10 mouse cellular contexts compared by ENCODE assay signal in genomic region chr5:38157481-38158020, GRCm38 (mm10). TPM values are rescaled to one million over a fixed set of nuclear protein-coding genes. Genes with fewer than 3 reads are reported as not detected.
DNase-seq lines count a peak whose midpoint lies in the region; ATAC-seq and TF ChIP-seq lines count a peak whose summit lies in the region.
"Had no signal": no experiment of that assay in that cellular context is flagged by ENCODE, and none has a peak within 500 bp of the region (broad histone marks: within the 10 kb centered on the region; RNA-seq: fewer than 3 reads in every experiment).

No protein-coding gene starts in this region.

- H3K27me3 ChIP-seq in lung, embryonic 14.5 days (ENCODE audit: insufficient read depth, low read length): peaks cover 16% of the 10 kb centered on the region
- peaks cover 9% of the 10 kb centered on the region; the same call in 1 of the 2 replicates for H3K27me3 ChIP-seq in lung, postnatal 0 days (replicated peaks; ENCODE audit: insufficient read depth, low read length)
- H3K27me3 ChIP-seq in forebrain, embryonic 11.5 days (ENCODE audit: control insufficient read depth, insufficient read depth, low read length): 0 out of 2 replicates have a peak, but pooled peaks cover 4% of the 10 kb centered on the region
- H3K27me3 ChIP-seq in intestine, postnatal 0 days (replicated peaks; ENCODE audit: control insufficient read depth, insufficient read depth, low read length): peaks cover 31% of the 10 kb centered on the region
- 0 out of 2 replicates have a peak, but pooled peaks cover 4% of the 10 kb centered on the region for H3K27me3 ChIP-seq in neural tube, embryonic 15.5 days (replicated peaks)

- peaks cover 23% of the 10 kb centered on the region; the same call in 1 of the 2 replicates for H3K36me3 ChIP-seq in lung, embryonic 14.5 days (ENCODE audit: insufficient read depth)
- H3K36me3 ChIP-seq in lung, postnatal 0 days (ENCODE audit: insufficient read depth, low read length): no peaks in the 10 kb centered on the region
- H3K36me3 ChIP-seq in forebrain, embryonic 11.5 days (ENCODE audit: control insufficient read depth, insufficient read depth, low read length): peaks cover 35% of the 10 kb centered on the region
- H3K36me3 ChIP-seq in intestine, postnatal 0 days (ENCODE audit: control insufficient read depth, insufficient read depth): peaks cover 5% of the 10 kb centered on the region
- H3K36me3 ChIP-seq in neural tube, embryonic 15.5 days: peaks cover 42% of the 10 kb centered on the region

- H3K4me2 ChIP-seq in lung, embryonic 14.5 days: peak overlapping the region; percentile 78
- H3K4me2 ChIP-seq in lung, postnatal 0 days (replicated peaks; ENCODE audit: low read depth, low read length): no peak overlapping the region
- peak overlapping the region; percentile 70 for H3K4me2 ChIP-seq in forebrain, embryonic 11.5 days (ENCODE audit: low read depth, low read length, severe bottlenecking)
- peak overlapping the region; percentile 81; the same call in 1 of the 2 replicates for H3K4me2 ChIP-seq in intestine, postnatal 0 days (replicated peaks; ENCODE audit: low read depth)
- peak overlapping the region; percentile 80 for H3K4me2 ChIP-seq in neural tube, embryonic 15.5 days

- no peaks in the 10 kb centered on the region for H3K9me3 ChIP-seq in lung, embryonic 14.5 days (ENCODE audit: low read depth, low read length)
- H3K9me3 ChIP-seq in lung, postnatal 0 days (ENCODE audit: low read length): no peaks in the 10 kb centered on the region
- no peaks in the 10 kb centered on the region for H3K9me3 ChIP-seq in forebrain, embryonic 11.5 days (ENCODE audit: control insufficient read depth, low read length)
- H3K9me3 ChIP-seq in intestine, postnatal 0 days (ENCODE audit: control insufficient read depth): no peaks in the 10 kb centered on the region
- H3K9me3 ChIP-seq in neural tube, embryonic 15.5 days (replicated peaks): no peaks in the 10 kb centered on the region

- no peak overlapping the region for H3K27ac ChIP-seq in lung, embryonic 14.5 days (ENCODE audit: low read depth)
- H3K27ac ChIP-seq in lung, postnatal 0 days (ENCODE audit: low read length): no peak overlapping the region
- no peak overlapping the region for H3K27ac ChIP-seq in forebrain, embryonic 11.5 days (ENCODE audit: low read depth, low read length)
- H3K27ac ChIP-seq in intestine, postnatal 0 days (ENCODE audit: low read depth, low read length): no peak overlapping the region
- peak overlapping the region; percentile 98 for H3K27ac ChIP-seq in neural tube, embryonic 15.5 days (replicated peaks)

- intact Hi-C loops in gastrocnemius, postnatal 36 days (cut with DNase I): no loop called here

- WGBS in lung, embryonic 14.5 days: 66% methylated on average over 9 of the region's 9 CpGs
- WGBS in lung, postnatal 0 days: 73% methylated on average over 9 of the region's 9 CpGs
- 80% methylated on average over 9 of the region's 9 CpGs for WGBS in forebrain, embryonic 11.5 days
- 72% methylated on average over 9 of the region's 9 CpGs for WGBS in intestine, postnatal 0 days
- WGBS in neural tube, embryonic 15.5 days: 31% methylated on average over 9 of the region's 9 CpGs

- no peak for TF ChIP-seq EP300 in lung, postnatal 0 days (IDR thresholded peaks at IDR 0.05)

- no peak for TF ChIP-seq CTCF in lung, embryonic 14.5 days (IDR thresholded peaks at IDR 0.05; ENCODE audit: low read depth)
- TF ChIP-seq CTCF in lung, postnatal 0 days (IDR thresholded peaks at IDR 0.05): no peak
- TF ChIP-seq CTCF in intestine, postnatal 0 days (IDR thresholded peaks at IDR 0.05; ENCODE audit: low read depth): no peak

- peak overlapping the region; percentile 71; the same call in 1 of the 2 replicates for H3K4me3 ChIP-seq in lung, embryonic 14.5 days (ENCODE audit: low read depth, low read length)
- H3K4me3 ChIP-seq in lung, postnatal 0 days (ENCODE audit: low read depth, low read length): no peak overlapping the region
- peak overlapping the region; percentile 86 for H3K4me3 ChIP-seq in forebrain, embryonic 11.5 days (ENCODE audit: low read depth, low read length)
- H3K4me3 ChIP-seq in intestine, postnatal 0 days (ENCODE audit: low read depth, low read length): no peak overlapping the region
- H3K4me3 ChIP-seq in neural tube, embryonic 15.5 days (replicated peaks): peak overlapping the region; percentile 86

- ATAC-seq in lung, embryonic 14.5 days (ENCODE audit: insufficient read depth): no peak
- ATAC-seq in lung, postnatal 0 days: no peak
- ATAC-seq in forebrain, embryonic 11.5 days (replicated peaks; ENCODE audit: low FRiP score): no peak
- no peak for ATAC-seq in intestine, postnatal 0 days
- ATAC-seq in neural tube, embryonic 15.5 days (ENCODE audit: low FRiP score): no peak
- ATAC-seq in granulocyte monocyte progenitor cell, adult 5-6 weeks (replicated peaks; ENCODE audit: poor library complexity, severe bottlenecking): no peak

- no peaks in the 10 kb centered on the region for H3K4me1 ChIP-seq in lung, embryonic 14.5 days (ENCODE audit: insufficient read depth)
- no peaks in the 10 kb centered on the region for H3K4me1 ChIP-seq in lung, postnatal 0 days (ENCODE audit: insufficient read depth, low read depth, low read length)
- peaks cover 3% of the 10 kb centered on the region; the same call in 1 of the 2 replicates for H3K4me1 ChIP-seq in forebrain, embryonic 11.5 days (replicated peaks; ENCODE audit: control insufficient read depth, insufficient read depth, low read length)
- H3K4me1 ChIP-seq in intestine, postnatal 0 days (replicated peaks; ENCODE audit: control insufficient read depth, insufficient read depth, low read length): no peaks in the 10 kb centered on the region
- H3K4me1 ChIP-seq in neural tube, embryonic 15.5 days: peaks cover 65% of the 10 kb centered on the region

- no peak for DNase-seq in lung, embryonic 14.5 days
- no peak for DNase-seq in lung, postnatal 0 days (ENCODE audit: low spot score)
- DNase-seq in forebrain, embryonic 11.5 days (ENCODE audit: low spot score): no peak
- no peak for DNase-seq in gastrocnemius, postnatal 36 days
- no peak for DNase-seq in spleen, adult 12 weeks (ENCODE audit: low spot score)
- DNase-seq: kidney, postnatal 14 days; lung, adult 2 months had no signal

- H3K9ac ChIP-seq in lung, embryonic 14.5 days: peak overlapping the region; percentile 73; the same call in 1 of the 2 replicates
- no peak overlapping the region for H3K9ac ChIP-seq in lung, postnatal 0 days (replicated peaks; ENCODE audit: low read depth)
- peak overlapping the region; percentile 99 for H3K9ac ChIP-seq in forebrain, embryonic 11.5 days (ENCODE audit: low read length)
- H3K9ac ChIP-seq in intestine, postnatal 0 days (ENCODE audit: low read depth, low read length): no peak overlapping the region
- peak overlapping the region; percentile 97 for H3K9ac ChIP-seq in neural tube, embryonic 15.5 days (replicated peaks)

RNA-seq across cellular contexts. Expression of gene Nsg1, which starts 2.2 kb away (rescaled TPM):
- 18.2 and 23.6 TPM in 2 replicates for polyA plus RNA-seq in lung, embryonic 14.5 days (2014; fragmentation: Nextera tagmentation; extraction: Ambion mirVana)
- polyA plus RNA-seq in lung, postnatal 0 days (2015; fragmentation: Nextera tagmentation; extraction: Ambion mirVana): 53.0 and 53.7 TPM in 2 replicates
- 54.3 and 76.1 TPM in 2 replicates for polyA plus RNA-seq in forebrain, embryonic 11.5 days (2014; fragmentation: Nextera tagmentation; extraction: Ambion mirVana)
- polyA plus RNA-seq in intestine, postnatal 0 days (2015; fragmentation: Nextera tagmentation; extraction: Ambion mirVana): 25.0 and 28.7 TPM in 2 replicates
- 1,201 and 1,460 TPM in 2 replicates for polyA plus RNA-seq in neural tube, embryonic 15.5 days (2015; fragmentation: Nextera tagmentation; extraction: Ambion mirVana)
- 1 to 10 TPM; 2.7 to 2.9 TPM for total RNA-seq in gastrocnemius, postnatal 36 days (2021)
- total RNA-seq in granulocyte monocyte progenitor cell, adult 5-6 weeks (2014; fragmentation: Nextera tagmentation): not detected in 2 replicates
- 0.98 TPM in 1 of 2 replicates, not detected in the other for total RNA-seq in granulocyte monocyte progenitor cell, adult 5-6 weeks (2017)

Comparison
In these comparisons a context has a peak if more than half of its experiments do, and no peak if none do; other contexts are left out.
1. H3K4me3 ChIP-seq: peak in lung, embryonic 14.5 days (single experiment), forebrain, embryonic 11.5 days (single experiment) and neural tube, embryonic 15.5 days (single experiment); none in lung, postnatal 0 days (single experiment) and intestine, postnatal 0 days (single experiment).
2. H3K9ac ChIP-seq: peak in lung, embryonic 14.5 days (single experiment), forebrain, embryonic 11.5 days (single experiment) and neural tube, embryonic 15.5 days (single experiment); none in lung, postnatal 0 days (single experiment) and intestine, postnatal 0 days (single experiment).
3. RNA of gene Nsg1, which starts 2.2 kb away (polyA plus RNA-seq): 1,201 to 1,460 TPM in neural tube, embryonic 15.5 days; 54.3 to 76.1 TPM in forebrain, embryonic 11.5 days, 53.0 to 53.7 TPM in lung, postnatal 0 days, 25.0 to 28.7 TPM in intestine, postnatal 0 days and 18.2 to 23.6 TPM in lung, embryonic 14.5 days; every median in the first group is over 10 times any median in the second.